Mouse (Mus musculus) spleen, adult 2 months (tissue): ENCODE data around the gene Mllt1.

Source experiments
- CTCF ChIP-seq: fragments of 200-500 bp; IDR thresholded peaks from 2 replicates; pipeline ENCODE4 v1.5.1; 2011; ENCODE audit warnings: mild to moderate bottlenecking, inconsistent platforms; ENCODE audit not compliant: insufficient read depth, insufficient read length, insufficient replicate concordance; ENCODE audit errors: extremely low read depth
- POLR2A ChIP-seq: fragments of 200-500 bp; IDR thresholded peaks from 2 replicates; pipeline ENCODE4 v1.6.1; 2011; ENCODE audit warnings: low read depth, low read length, inconsistent platforms

DNA sequence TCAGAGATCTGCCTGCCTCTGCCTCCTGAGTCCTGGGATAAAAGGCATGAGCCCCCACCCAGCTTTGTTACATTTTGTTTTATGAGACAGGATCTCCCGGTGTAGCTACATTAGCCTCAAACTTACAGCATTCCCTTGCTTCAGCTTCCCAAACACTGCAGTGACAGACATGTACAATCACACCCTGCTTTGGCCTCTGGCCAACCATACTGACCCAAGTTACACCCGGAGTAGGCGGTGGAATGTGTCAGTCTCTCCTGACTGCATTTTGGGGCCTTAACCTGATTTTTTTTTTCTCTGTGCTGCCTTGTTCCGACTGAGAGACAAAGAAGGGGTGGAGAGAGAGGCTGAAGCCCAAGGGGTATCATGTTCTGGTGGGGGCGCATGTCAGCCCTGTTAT is 50.9 kb downstream of the Mllt1 start:
- TF ChIP-seq CTCF (no peak), POLR2A (no peak)
